Mouse (Mus musculus) 416B (cell line): Measurements from ENCODE around the gene Gm20388.

Source experiments
- DNase-seq: peaks from one replicate; pipeline ENCODE4 v3.0.0; 2011; ENCODE audit warnings: low read depth

Gm20388 gene

DNA sequence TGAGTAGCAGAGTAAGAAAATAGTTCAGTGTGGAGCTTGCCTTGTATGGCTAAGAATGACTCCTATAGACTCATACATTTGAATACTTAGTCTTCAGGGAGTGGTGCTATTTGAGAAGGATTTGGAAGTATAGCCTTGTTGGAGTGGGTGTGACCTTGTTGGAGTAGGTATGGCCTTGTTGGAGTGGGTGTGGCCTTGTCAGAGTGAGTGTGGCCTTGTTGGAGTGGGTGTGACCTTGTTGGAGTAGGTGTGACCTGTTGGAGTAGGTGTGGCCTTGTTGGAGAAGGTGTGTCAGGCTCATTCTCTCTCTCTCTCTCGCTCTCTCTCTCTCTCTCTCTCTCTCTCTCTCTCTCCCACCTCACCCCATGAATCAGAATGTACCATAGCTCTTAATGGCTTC is 1338.8 kb downstream of the Gm20388 start:
- DNase-seq, result no peak

GRCm38 (mm10) chr8:121251089-121251488 is 1340.4 kb downstream of the Gm20388 start:
- no peak for DNase-seq

DNA sequence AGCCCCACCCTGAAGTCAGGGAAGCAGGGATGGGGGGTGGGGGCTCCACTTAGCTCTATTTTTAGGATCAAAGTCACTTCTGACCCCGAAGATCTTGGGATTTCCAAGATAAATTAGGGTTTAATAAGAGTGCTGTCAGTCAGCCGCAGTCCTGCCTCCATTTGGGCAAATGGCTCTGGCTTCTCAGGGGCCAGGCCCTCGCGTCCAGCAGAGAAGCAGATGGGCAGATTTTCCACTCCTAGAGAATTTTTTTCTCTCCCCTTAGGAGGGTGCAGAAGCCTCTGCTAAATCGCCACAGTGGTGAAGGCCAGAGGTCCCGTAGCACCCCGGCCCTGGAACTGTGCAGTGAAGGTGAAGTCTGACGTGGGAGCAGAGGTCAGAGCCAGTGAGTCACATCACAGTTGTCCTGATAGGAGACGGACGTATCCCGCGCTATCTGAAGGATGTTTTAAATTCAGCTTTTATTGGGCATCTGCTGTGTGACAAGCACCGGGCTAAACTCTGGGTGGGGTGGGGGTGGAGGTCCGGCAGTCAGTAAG is 1345.2 kb downstream of the Gm20388 start:
- DNase-seq, result no peak

DNA sequence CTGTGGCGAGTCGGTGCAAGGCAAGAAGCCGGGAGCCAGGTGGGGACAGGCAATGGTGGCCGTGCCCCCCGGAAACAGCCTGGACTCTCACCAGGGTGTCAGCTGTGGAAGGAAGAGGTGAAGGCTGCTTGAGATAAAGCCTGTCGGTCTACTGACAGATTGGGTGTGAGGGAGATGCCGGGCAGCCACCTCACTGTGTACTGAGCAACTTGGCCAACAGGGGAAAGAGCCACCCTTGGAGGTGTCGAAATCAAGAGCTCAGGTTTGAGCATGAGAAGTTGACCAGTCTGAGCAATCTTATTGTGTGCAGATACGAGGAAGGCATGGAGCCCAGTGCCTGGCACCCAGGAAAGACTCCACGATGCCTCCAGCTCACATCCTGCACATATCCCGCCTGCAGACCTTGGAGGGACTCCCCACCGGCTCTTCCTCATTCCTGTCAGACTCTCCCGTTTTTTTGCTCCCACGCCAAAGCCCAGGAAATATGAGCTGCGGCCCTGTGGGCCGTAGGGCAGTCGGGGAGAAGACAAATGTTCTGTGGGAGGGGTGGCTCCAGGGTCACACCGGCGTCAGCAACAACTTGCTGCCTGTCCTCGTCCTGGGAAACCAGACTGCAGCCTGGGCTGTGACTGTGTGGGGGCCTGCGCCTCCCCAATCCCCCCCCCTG is 1347.6 kb downstream of the Gm20388 start:
- no peak for DNase-seq

GRCm38 (mm10) chr8:121262728-121263389 is 1352.2 kb downstream of the Gm20388 start:
- no peak for DNase-seq

DNA sequence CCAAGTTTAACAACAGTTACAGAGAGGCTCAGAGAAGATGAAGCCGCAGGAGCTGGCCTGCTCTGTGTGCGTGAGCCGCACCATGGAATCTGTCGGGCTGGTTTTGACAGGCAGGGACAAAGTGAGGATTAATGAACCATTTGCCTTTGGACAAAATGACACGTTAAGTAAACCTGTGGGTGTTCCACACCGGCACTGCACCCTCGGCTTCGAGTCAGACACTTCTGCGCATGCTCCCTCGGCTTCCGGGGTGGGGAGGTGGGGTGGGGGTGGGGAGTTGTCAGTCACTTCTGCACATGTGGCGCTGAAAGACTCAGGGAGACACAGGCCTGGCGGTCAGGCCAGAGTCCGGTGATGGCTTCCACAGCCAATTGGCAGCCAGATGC is 1352.7 kb downstream of the Gm20388 start:
- DNase-seq, result no peak

GRCm38 (mm10) chr8:121264260-121264659 is 1353.6 kb downstream of the Gm20388 start:
- no peak for DNase-seq

- DNase-seq, result no peak
These were observed 1360.9 kb downstream of the Gm20388 start for GRCm38 (mm10) chr8:121271542-121271941.

DNA sequence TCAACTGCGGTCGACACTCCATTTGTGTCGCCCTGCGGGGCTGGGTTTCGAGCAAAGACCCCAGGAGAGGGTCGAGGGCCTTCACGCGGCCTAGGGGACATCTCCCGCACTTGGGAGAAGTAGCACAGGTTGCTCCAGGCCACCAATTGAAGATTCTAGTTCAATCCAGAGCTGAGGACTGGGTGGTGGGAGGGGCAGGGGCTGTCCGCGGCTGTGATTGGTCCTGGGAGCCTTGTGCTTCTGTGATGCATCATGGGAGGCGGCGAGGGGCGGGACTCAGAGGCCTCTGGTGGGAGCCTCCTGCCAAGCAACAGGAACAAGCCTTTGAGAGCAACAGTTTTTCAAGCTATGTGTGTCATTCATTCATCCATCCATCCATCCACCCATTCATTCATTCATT is 1362.6 kb downstream of the Gm20388 start:
- DNase-seq, result no peak

- no peak for DNase-seq
These were observed 1363.0 kb downstream of the Gm20388 start for GRCm38 (mm10) chr8:121273620-121274019.

DNA sequence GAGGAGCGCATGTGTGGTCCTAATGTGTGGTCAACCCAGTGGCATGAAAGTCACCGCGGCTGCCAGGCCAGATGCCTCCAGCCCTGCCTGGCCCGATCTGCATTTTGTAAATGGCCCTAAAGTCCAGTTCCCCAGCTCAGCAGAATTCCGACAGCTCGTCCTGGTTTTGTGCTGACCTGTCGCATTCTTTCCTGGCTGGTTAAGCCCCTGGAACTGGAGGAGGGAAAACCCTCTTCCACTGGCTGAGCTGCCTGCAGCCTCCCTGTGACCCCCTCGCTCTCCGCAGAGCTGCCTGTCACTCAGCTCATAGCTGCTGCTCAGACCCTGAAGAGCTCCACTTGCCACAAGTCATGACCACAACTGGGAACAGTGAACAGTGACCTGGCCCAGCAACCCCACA is 1369.8 kb downstream of the Gm20388 start:
- no peak for DNase-seq

DNA sequence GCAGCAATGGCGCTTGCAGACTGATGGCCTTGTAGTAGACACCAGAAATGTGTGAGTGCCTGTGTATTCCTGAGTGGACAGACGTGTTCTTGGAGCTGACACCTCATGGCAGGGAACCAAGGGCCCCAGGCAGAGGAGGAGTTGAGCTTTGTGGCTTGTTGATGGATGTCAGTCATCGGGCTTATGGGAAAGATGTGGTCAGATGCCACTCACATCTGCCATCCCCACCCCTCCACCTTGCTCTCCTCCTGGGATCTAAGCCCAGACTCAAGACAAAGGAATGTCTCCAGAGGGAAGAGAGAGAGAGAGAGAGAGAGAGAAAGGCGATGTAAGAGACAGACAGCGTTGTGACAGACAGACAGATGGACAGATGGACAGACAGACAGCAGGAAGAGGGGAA is 1378.7 kb downstream of the Gm20388 start:
- no peak for DNase-seq

GRCm38 (mm10) chr8:121290547-121290946 is 1379.9 kb downstream of the Gm20388 start:
- DNase-seq, result no peak

- no peak for DNase-seq
These were observed 1382.8 kb downstream of the Gm20388 start for GRCm38 (mm10) chr8:121293418-121293817.

GRCm38 (mm10) chr8:121294234-121295108 is 1383.8 kb downstream of the Gm20388 start:
- DNase-seq, result no peak

DNA sequence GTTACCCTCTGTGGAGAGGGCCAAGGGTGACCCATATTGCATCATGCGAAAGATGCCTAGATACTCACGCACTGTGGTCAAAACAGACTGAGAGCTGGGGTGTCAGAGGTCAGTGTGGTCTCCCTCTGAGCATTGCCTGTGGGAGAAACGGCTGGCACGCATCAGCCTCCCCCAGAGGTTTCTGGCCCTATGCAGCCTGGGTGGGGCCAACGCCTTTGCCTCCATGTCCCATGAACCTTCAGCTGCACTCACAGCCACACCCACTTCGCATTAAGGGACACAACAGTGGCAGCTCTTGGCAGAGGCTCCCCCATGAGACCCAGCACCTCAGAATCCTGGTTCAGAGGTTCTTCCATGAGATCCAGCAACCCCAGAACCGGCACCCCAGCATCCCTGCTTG is 1385.4 kb downstream of the Gm20388 start:
- no peak for DNase-seq

DNA sequence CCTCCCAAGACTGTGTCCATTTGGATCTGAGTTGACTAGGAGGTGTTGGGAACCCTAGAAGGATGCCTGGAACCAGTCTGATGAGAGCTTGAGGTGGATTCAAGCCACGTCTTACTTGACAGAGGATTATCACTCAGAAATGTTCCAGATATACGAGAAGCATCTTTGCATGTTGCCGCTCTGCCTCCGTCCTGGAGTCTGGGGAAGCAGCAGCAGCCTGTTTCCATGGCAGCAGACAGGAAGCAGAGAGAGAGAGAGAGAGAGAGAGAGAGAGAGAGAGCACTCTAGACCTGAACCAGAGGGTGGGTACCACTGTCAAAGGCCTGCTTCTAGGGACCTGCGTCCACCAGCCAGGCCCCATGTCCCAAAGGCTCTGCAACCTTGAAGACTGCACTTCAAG is 1386.0 kb downstream of the Gm20388 start:
- DNase-seq, result no peak

DNA sequence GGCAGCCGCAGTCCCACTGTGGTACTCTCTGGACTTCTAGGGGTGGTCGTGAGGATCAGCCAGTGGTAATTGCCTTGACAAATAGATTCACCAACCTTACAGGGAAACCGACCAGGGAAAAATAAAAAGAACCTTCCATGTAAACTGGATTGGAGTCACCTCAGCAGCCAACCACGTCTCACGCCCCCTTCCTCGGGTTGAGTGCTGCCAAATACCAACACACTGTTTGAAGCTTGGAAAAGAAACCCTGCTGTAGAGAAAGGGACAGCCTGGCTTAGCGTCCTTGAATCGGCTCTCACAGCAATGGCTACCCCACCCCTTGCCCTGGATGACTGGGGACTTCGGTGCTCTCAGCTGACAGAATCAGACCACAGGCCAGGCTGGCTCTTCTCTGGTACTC is 1386.7 kb downstream of the Gm20388 start:
- no peak for DNase-seq

- DNase-seq, result no peak
These were observed 1389.4 kb downstream of the Gm20388 start for GRCm38 (mm10) chr8:121300066-121300465.

GRCm38 (mm10) chr8:121300501-121301411 is 1390.1 kb downstream of the Gm20388 start:
- no peak for DNase-seq

- DNase-seq, result no peak
These were observed 1390.8 kb downstream of the Gm20388 start for GRCm38 (mm10) chr8:121301431-121301830.
